Mouse (Mus musculus): ENCODE measurements around the gene Lat. TPM values are rescaled to one million over a fixed set of nuclear protein-coding genes. Genes with fewer than 3 reads are reported as not detected.
"Not testable (repeated sequence)": the region's sequence is repeated elsewhere in the genome, so short reads cannot be mapped to it uniquely, and the experiment has no call there.

Lat gene
- polyA plus RNA-seq (2014; fragmentation: Nextera tagmentation; extraction: Ambion mirVana) = 0.77 and 0.78 TPM in 2 replicates

DNA sequence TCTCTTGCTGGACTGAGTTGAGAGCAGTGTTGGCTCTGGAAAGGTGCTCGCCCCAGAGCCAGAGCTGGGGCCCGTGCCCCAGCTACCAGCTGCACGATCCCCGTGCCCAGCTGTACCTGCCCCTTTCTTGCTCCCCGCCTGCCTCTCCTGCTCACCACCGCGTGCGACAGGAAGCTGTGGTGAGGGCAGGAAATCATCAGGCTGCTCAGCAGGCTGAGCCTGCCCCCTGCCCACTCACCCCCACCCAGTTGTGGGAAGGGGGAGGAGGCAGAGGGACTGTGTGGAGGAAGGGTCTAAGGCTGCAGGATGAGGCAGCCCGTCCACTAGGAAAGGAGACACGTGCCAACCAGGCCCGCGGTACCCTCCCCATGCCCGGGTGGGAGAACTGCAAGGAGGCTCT is at the start of gene Lat:
Gene Lat (minus strand): TSS at position 178 of the 400 bp plus-strand sequence.
- H3K4me2 ChIP-seq (replicated peaks) = no peak within 1 kb of the TSS
- H3K36me3 ChIP-seq (replicated peaks; ENCODE audit: control insufficient read depth, insufficient read depth) = peaks cover 59% of the 10 kb centered on the region
- no peaks in the 10 kb centered on the region for H3K4me1 ChIP-seq (replicated peaks; ENCODE audit: control insufficient read depth, insufficient read depth, low read length)
- no peaks in the 10 kb centered on the region for H3K27me3 ChIP-seq (ENCODE audit: control insufficient read depth, insufficient read depth, low read length)
- no peak within 1 kb of the TSS for H3K27ac ChIP-seq
- no peak within 1 kb of the TSS for H3K9ac ChIP-seq
- DNase-seq (ENCODE audit: low spot score) (no peak), ATAC-seq (ENCODE audit: low FRiP score) (no peak)
- H3K4me3 ChIP-seq (replicated peaks; ENCODE audit: low read length) = no peak within 1 kb of the TSS
- no peaks in the 10 kb centered on the region for H3K9me3 ChIP-seq (ENCODE audit: control insufficient read depth, low read length)
- 87% methylated on average over 13 of the region's 13 CpGs for WGBS

DNA sequence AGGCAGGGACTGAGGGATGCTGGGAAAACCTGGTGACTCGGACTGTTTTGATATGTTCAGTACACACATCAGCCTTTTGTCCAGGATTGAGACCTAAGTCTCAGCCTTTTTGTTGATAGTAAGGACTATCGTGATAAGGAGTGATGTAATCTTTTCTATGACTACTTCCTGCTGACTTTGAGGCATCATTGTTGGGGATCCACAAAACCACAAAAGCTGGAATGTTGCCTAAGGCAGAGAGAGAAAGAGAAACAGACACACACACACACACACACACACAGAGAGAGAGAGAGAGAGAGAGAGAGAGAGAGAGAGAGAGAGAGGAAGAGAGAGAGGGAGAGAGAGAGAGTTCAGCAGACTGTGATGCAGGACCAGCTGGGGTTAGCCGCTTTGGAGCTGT is 49.1 kb upstream of the Lat start:
- Histone ChIP-seq H3K4me1 (replicated peaks; ENCODE audit: control insufficient read depth, insufficient read depth, low read length) (no peaks in the 10 kb centered on the region), H3K4me3 (replicated peaks; ENCODE audit: low read length) (no peak overlapping the region), H3K9ac (no peak overlapping the region), H3K9me3 (ENCODE audit: control insufficient read depth, low read length) (no peaks in the 10 kb centered on the region), H3K27me3 (ENCODE audit: control insufficient read depth, insufficient read depth, low read length) (no peaks in the 10 kb centered on the region), H3K4me2 (replicated peaks) (no peak overlapping the region), H3K36me3 (replicated peaks; ENCODE audit: control insufficient read depth, insufficient read depth) (no peaks in the 10 kb centered on the region), H3K27ac (no peak overlapping the region)
- ATAC-seq (ENCODE audit: low FRiP score) = no peak
- 72% methylated on average over 3 of the region's 3 CpGs for WGBS
- no peak for DNase-seq (ENCODE audit: low spot score)

DNA sequence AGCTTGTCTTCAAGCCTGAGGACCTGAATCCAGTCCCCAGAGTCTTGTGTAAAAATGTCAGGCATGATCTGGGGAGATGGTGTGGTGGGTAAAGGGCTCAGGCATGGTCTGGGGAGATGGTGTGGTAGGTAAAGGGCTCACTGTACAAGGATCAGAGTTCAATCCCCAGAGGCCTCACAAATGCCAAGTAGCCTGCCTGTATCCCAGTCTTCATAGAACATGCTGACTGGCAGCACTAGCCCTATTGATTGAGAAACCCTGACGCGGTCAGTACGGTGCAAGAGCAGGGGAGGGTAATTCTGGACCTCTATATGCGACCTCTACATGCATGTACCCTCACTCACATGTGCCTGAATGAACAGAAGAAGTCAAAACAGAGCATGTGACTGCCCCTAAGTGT is 48.2 kb upstream of the Lat start:
- ATAC-seq (ENCODE audit: low FRiP score) (no peak), DNase-seq (ENCODE audit: low spot score) (no peak)
- H3K9ac ChIP-seq = no peak overlapping the region
- H3K4me2 ChIP-seq (replicated peaks) = no peak overlapping the region
- no peak overlapping the region for H3K27ac ChIP-seq
- no peaks in the 10 kb centered on the region for H3K9me3 ChIP-seq (ENCODE audit: control insufficient read depth, low read length)
- WGBS = 82% methylated on average over 4 of the region's 4 CpGs
- H3K36me3 ChIP-seq (replicated peaks; ENCODE audit: control insufficient read depth, insufficient read depth) = no peaks in the 10 kb centered on the region
- H3K4me1 ChIP-seq (replicated peaks; ENCODE audit: control insufficient read depth, insufficient read depth, low read length) = no peaks in the 10 kb centered on the region
- H3K27me3 ChIP-seq (ENCODE audit: control insufficient read depth, insufficient read depth, low read length) = no peaks in the 10 kb centered on the region
- no peak overlapping the region for H3K4me3 ChIP-seq (replicated peaks; ENCODE audit: low read length)

DNA sequence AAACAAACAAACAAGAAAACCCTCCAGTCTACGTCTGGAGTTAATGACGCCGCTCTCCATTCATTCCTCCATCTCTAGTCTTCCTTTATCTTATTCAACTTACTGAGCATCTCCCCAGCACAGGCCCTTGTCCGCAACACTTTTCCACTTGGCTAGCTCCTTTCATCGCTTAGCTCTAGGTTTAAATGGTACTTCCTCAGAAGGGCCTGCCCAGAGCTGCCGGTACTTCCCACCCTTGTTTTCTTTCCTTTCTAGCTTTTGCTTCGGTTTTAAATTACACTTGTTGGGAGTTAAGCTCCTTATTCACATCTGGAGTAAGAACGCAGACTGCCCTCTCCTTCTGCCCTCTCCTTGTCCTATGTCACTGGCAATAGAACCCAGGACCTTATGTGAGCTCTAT is 47.7 kb upstream of the Lat start:
- Histone ChIP-seq H3K4me1 (replicated peaks; ENCODE audit: control insufficient read depth, insufficient read depth, low read length) (no peaks in the 10 kb centered on the region), H3K9ac (no peak overlapping the region), H3K9me3 (ENCODE audit: control insufficient read depth, low read length) (no peaks in the 10 kb centered on the region), H3K27ac (no peak overlapping the region), H3K4me2 (replicated peaks) (no peak overlapping the region), H3K36me3 (replicated peaks; ENCODE audit: control insufficient read depth, insufficient read depth) (no peaks in the 10 kb centered on the region), H3K27me3 (ENCODE audit: control insufficient read depth, insufficient read depth, low read length) (no peaks in the 10 kb centered on the region), H3K4me3 (replicated peaks; ENCODE audit: low read length) (no peak overlapping the region)
- no peak for ATAC-seq (ENCODE audit: low FRiP score)
- WGBS = 16% methylated on average over 8 of the region's 8 CpGs
- no peak for DNase-seq (ENCODE audit: low spot score)

DNA sequence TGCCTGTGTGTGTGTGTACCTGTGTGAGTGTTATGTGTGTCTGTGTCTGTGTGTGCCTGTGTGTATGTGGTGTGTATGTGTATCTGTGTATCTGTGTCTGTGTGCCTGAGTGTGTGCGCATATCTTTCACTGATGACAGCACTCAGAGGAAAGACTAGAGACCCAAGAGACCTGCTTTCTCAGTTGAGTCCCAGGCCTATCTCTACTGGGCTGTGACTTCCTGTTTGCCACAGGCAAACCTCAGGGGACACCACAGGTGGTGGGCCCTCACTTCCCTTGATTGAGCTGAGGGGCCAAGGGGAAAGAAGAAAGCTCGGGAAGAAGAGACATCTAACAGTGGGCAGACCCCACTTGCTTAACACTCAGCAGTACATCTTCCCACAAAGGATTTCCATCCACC is 47.2 kb upstream of the Lat start:
- H3K4me2 ChIP-seq (replicated peaks) = no peak overlapping the region
- no peaks in the 10 kb centered on the region for H3K27me3 ChIP-seq (ENCODE audit: control insufficient read depth, insufficient read depth, low read length)
- no peak overlapping the region for H3K9ac ChIP-seq
- DNase-seq (ENCODE audit: low spot score) (no peak), ATAC-seq (ENCODE audit: low FRiP score) (no peak)
- 60% methylated on average over 2 of the region's 2 CpGs for WGBS
- no peaks in the 10 kb centered on the region for H3K36me3 ChIP-seq (replicated peaks; ENCODE audit: control insufficient read depth, insufficient read depth)
- no peak overlapping the region for H3K27ac ChIP-seq
- no peak overlapping the region for H3K4me3 ChIP-seq (replicated peaks; ENCODE audit: low read length)
- H3K4me1 ChIP-seq (replicated peaks; ENCODE audit: control insufficient read depth, insufficient read depth, low read length) = no peaks in the 10 kb centered on the region
- no peaks in the 10 kb centered on the region for H3K9me3 ChIP-seq (ENCODE audit: control insufficient read depth, low read length)

DNA sequence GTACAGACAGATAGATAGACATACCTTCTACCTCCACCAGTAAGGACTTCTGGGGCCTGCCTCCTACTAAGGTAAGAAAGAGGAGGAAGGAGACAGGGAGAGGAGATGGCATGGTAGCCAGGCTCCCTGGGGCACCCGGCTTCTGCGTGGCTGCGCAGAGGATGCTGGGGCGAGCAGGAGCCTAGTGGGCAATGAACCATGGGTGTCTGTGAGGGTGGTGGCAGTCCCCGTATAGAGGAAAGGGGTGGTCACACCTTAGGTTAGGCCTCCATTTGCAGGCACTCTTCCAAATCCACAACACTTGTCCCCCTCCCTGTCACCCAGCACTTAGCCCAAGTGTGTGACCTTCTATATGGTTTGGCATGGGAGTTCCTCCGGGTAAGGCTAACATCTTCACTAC is 45.4 kb upstream of the Lat start, which contains the start of gene Cd19:
Gene Cd19 (minus strand): TSS at position 165 of the 400 bp plus-strand sequence.
- Histone ChIP-seq H3K27me3 (ENCODE audit: control insufficient read depth, insufficient read depth, low read length) (no peaks in the 10 kb centered on the region), H3K4me1 (replicated peaks; ENCODE audit: control insufficient read depth, insufficient read depth, low read length) (no peaks in the 10 kb centered on the region), H3K4me3 (replicated peaks; ENCODE audit: low read length) (no peak within 1 kb of the TSS), H3K27ac (no peak within 1 kb of the TSS), H3K4me2 (replicated peaks) (no peak within 1 kb of the TSS), H3K9ac (no peak within 1 kb of the TSS), H3K36me3 (replicated peaks; ENCODE audit: control insufficient read depth, insufficient read depth) (no peaks in the 10 kb centered on the region), H3K9me3 (ENCODE audit: control insufficient read depth, low read length) (no peaks in the 10 kb centered on the region)
- no peak for DNase-seq (ENCODE audit: low spot score)
- 90% methylated on average over 6 of the region's 6 CpGs for WGBS
- ATAC-seq (ENCODE audit: low FRiP score) = no peak

DNA sequence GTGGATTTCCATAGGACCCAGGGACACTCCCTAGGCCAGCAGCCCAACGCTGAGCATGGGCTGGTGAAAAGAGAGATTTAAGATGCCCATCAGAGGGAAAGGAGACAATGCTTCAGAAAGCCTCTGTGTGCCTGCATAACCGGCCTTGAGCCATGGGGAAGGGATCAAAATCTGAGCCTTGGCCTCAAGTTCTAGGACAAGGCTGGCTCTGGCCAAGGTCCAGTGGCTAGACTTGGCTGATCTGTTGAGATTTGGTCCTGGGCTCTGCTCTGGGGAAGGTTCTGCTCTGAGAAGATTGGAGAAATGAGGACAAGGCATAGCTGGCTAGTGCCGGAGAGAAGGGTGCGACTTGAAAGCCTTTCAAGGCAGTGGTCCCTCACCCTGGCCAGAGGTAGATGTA is 41.7 kb upstream of the Lat start:
- H3K9me3 ChIP-seq (ENCODE audit: control insufficient read depth, low read length) = no peaks in the 10 kb centered on the region
- no peak overlapping the region for H3K4me2 ChIP-seq (replicated peaks)
- H3K9ac ChIP-seq = no peak overlapping the region
- H3K36me3 ChIP-seq (replicated peaks; ENCODE audit: control insufficient read depth, insufficient read depth) = no peaks in the 10 kb centered on the region
- no peaks in the 10 kb centered on the region for H3K4me1 ChIP-seq (replicated peaks; ENCODE audit: control insufficient read depth, insufficient read depth, low read length)
- DNase-seq (ENCODE audit: low spot score) = no peak
- ATAC-seq (ENCODE audit: low FRiP score) = no peak
- WGBS = 98% methylated on average over 4 of the region's 4 CpGs
- H3K27me3 ChIP-seq (ENCODE audit: control insufficient read depth, insufficient read depth, low read length) = no peaks in the 10 kb centered on the region
- no peak overlapping the region for H3K27ac ChIP-seq
- H3K4me3 ChIP-seq (replicated peaks; ENCODE audit: low read length) = no peak overlapping the region

DNA sequence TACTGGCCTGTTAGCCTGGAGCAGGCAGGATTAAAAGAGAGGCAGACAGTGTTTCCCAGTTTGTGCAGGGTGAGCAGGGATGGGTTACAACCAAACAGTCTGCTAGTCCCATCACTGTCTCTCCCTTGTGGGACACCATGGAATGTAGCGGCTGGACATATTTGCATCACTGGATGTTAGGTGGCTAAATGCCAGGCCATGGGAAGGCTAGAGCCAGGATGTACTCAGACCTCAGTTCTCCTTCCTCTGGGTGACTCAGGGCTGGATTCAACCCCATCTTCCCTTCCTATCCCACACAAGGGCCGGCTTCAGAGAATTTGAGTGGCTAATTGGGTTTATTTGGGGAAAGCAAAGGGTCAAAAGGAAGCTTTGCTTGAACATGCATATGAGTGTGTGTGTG is 39.3 kb upstream of the Lat start:
- whole genome bisulfite sequencing = 87% methylated on average over 2 of the region's 2 CpGs
- H3K27me3 ChIP-seq (ENCODE audit: control insufficient read depth, insufficient read depth, low read length) = no peaks in the 10 kb centered on the region
- no peak for ATAC-seq (ENCODE audit: low FRiP score)

DNA sequence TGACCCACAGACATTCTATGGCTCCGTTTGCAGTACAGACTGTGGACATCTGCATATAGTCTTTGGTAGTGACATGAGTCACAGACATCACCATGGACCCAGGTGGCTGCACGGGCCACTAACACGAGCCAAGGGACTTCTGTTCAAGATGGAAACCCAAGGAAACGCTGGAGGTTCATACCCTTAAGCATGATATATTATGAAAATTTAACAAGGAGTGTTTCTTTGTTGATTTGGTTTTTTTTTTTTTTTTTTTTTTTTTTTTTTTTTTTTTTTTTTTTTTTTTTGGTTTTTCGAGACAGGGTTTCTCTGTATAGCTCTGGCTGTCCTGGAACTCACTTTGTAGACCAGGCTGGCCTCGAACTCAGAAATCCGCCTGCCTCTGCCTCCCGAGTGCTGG is 33.1 kb upstream of the Lat start:
- not testable (repeated sequence) for ATAC-seq (ENCODE audit: low FRiP score); H3K36me3 ChIP-seq (replicated peaks; ENCODE audit: control insufficient read depth, insufficient read depth); H3K4me3 ChIP-seq (replicated peaks; ENCODE audit: low read length); H3K27me3 ChIP-seq (ENCODE audit: control insufficient read depth, insufficient read depth, low read length); H3K4me2 ChIP-seq (replicated peaks); DNase-seq (ENCODE audit: low spot score); H3K4me1 ChIP-seq (replicated peaks; ENCODE audit: control insufficient read depth, insufficient read depth, low read length); H3K9me3 ChIP-seq (ENCODE audit: control insufficient read depth, low read length); H3K9ac ChIP-seq; H3K27ac ChIP-seq
- 75% methylated on average over 7 of the region's 8 CpGs for WGBS

More for the DNA sequence above, 39.3 kb upstream of the Lat start:
- no peaks in the 10 kb centered on the region for H3K36me3 ChIP-seq (replicated peaks; ENCODE audit: control insufficient read depth, insufficient read depth)
- H3K4me1 ChIP-seq (replicated peaks; ENCODE audit: control insufficient read depth, insufficient read depth, low read length) = no peaks in the 10 kb centered on the region
- no peaks in the 10 kb centered on the region for H3K9me3 ChIP-seq (ENCODE audit: control insufficient read depth, low read length)
- H3K9ac ChIP-seq = no peak overlapping the region
- no peak overlapping the region for H3K4me2 ChIP-seq (replicated peaks)
- H3K4me3 ChIP-seq (replicated peaks; ENCODE audit: low read length) = no peak overlapping the region
- no peak for DNase-seq (ENCODE audit: low spot score)
- H3K27ac ChIP-seq = no peak overlapping the region

DNA sequence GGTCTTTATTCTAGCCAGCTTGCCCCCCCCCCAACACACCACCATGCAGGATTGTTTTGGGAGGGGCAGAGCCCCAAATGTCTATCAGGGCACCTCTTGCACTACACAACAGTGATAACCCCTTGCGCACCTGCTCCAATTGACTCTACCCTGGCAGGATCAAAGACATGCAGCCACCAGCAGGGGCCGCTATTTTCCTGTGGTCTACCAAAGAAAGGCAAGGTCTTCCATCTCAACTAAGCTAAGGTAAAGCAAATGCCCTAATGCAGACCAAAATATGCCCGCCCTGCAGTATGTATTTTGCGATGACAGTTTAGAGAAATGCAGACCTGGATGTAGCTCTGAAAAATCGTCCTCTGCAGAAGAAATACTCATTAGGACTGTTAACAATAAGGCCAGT is 30.2 kb upstream of the Lat start:
- DNase-seq (ENCODE audit: low spot score) = peak; percentile 83
- H3K4me3 ChIP-seq (replicated peaks; ENCODE audit: low read length) = no peak overlapping the region
- H3K4me2 ChIP-seq (replicated peaks) = no peak overlapping the region
- no peaks in the 10 kb centered on the region for H3K9me3 ChIP-seq (ENCODE audit: control insufficient read depth, low read length)
- peaks cover 7% of the 10 kb centered on the region; the same call in 1 of the 2 replicates for H3K4me1 ChIP-seq (replicated peaks; ENCODE audit: control insufficient read depth, insufficient read depth, low read length)
- 8% methylated on average over 5 of the region's 5 CpGs for WGBS
- no peaks in the 10 kb centered on the region for H3K36me3 ChIP-seq (replicated peaks; ENCODE audit: control insufficient read depth, insufficient read depth)
- no peak for ATAC-seq (ENCODE audit: low FRiP score)
- no peaks in the 10 kb centered on the region for H3K27me3 ChIP-seq (ENCODE audit: control insufficient read depth, insufficient read depth, low read length)
- no peak overlapping the region for H3K9ac ChIP-seq
- no peak overlapping the region for H3K27ac ChIP-seq

All from hindbrain, embryonic 14.5 days (tissue).